Mouse (Mus musculus): ENCODE data around the gene Prdm16.

The Prdm16 gene

GRCm38 (mm10) chr4:154639591-154640442, 3.1 kb upstream of the Prdm16 start:
- no peak for DNase-seq (ENCODE audit: low read depth, low spot score)

GRCm38 (mm10) chr4:154639126-154639525, 2.5 kb upstream of the Prdm16 start:
- no peak for DNase-seq (ENCODE audit: low read depth, low spot score)

- DNase-seq (ENCODE audit: low read depth, low spot score): no peak
These were observed 1.7 kb upstream of the Prdm16 start for GRCm38 (mm10) chr4:154638320-154638886.

GRCm38 (mm10) chr4:154637468-154638319, 1.0 kb upstream of the Prdm16 start:
- no peak for DNase-seq (ENCODE audit: low read depth, low spot score)

GRCm38 (mm10) chr4:154636053-154636433, 630 bp downstream of the Prdm16 start:
- DNase-seq (ENCODE audit: low read depth, low spot score): peak; percentile 78

- DNase-seq (ENCODE audit: low read depth, low spot score): peak; percentile 61
These were observed 1.2 kb downstream of the Prdm16 start for GRCm38 (mm10) chr4:154635241-154636052.

- DNase-seq (ENCODE audit: low read depth, low spot score): no peak
These were observed 2.0 kb downstream of the Prdm16 start for GRCm38 (mm10) chr4:154634470-154635240.

- DNase-seq (ENCODE audit: low read depth, low spot score): no peak
These were observed 2.7 kb downstream of the Prdm16 start for GRCm38 (mm10) chr4:154634001-154634400.

- DNase-seq (ENCODE audit: low read depth, low spot score): no peak
These were observed 3.6 kb downstream of the Prdm16 start for GRCm38 (mm10) chr4:154632800-154633764.

GRCm38 (mm10) chr4:154630763-154631162, 5.9 kb downstream of the Prdm16 start:
- no peak for DNase-seq (ENCODE audit: low read depth, low spot score)

- no peak for DNase-seq (ENCODE audit: low read depth, low spot score)
These were observed 9.1 kb downstream of the Prdm16 start for GRCm38 (mm10) chr4:154627419-154628142.

GRCm38 (mm10) chr4:154626282-154626681, 10.4 kb downstream of the Prdm16 start:
- DNase-seq (ENCODE audit: low read depth, low spot score): no peak

- no peak for DNase-seq (ENCODE audit: low read depth, low spot score)
These were observed 11.0 kb downstream of the Prdm16 start for GRCm38 (mm10) chr4:154625710-154626109.

GRCm38 (mm10) chr4:154623241-154623640, 13.4 kb downstream of the Prdm16 start:
- DNase-seq (ENCODE audit: low read depth, low spot score): no peak

- DNase-seq (ENCODE audit: low read depth, low spot score): no peak
These were observed 14.2 kb downstream of the Prdm16 start for GRCm38 (mm10) chr4:154622521-154622920.

GRCm38 (mm10) chr4:154611167-154611566, 25.5 kb downstream of the Prdm16 start:
- no peak for DNase-seq (ENCODE audit: low read depth, low spot score)

- no peak for DNase-seq (ENCODE audit: low read depth, low spot score)
These were observed 28.9 kb downstream of the Prdm16 start for GRCm38 (mm10) chr4:154607724-154608123.

GRCm38 (mm10) chr4:154604442-154604830, 32.2 kb downstream of the Prdm16 start:
- no peak for DNase-seq (ENCODE audit: low read depth, low spot score)
